Mouse (Mus musculus) ES-Bruce4 (cell line): ENCODE measurements around the gene Gm17660.

Experiments
- CTCF ChIP-seq: IDR thresholded peaks from one replicate; pipeline ENCODE4 v1.8.1; 2011; ENCODE audit warnings: low read depth, low read length
- EP300 ChIP-seq: IDR thresholded peaks from 2 replicates; pipeline ENCODE4 v1.6.1; 2011; ENCODE audit warnings: low read depth, low read length; ENCODE audit not compliant: insufficient read depth
- POLR2A ChIP-seq: IDR thresholded peaks from one replicate; pipeline ENCODE4 v1.8.1; 2011; ENCODE audit warnings: low read length; ENCODE audit not compliant: insufficient read depth

- TF ChIP-seq CTCF (no peak), EP300 (no peak), POLR2A (no peak)
These were observed 8.0 kb upstream of the Gm17660 start for GRCm38 (mm10) chr5:104085366-104085765.
